Mouse (Mus musculus) hindbrain, embryonic 13.5 days (tissue): ENCODE results near the gene Ccr2. TPM values are rescaled to one million over a fixed set of nuclear protein-coding genes. Genes with fewer than 3 reads are reported as not detected.
"Not testable (repeated sequence)": the region's sequence is repeated elsewhere in the genome, so short reads cannot be mapped to it uniquely, and the experiment has no call there.

Experiments used
- ATAC-seq: fragments of 200-750 bp; cut with Nextera tagmentation; 2 replicates; pipeline ENCODE4 v1.8.0; 2017; ENCODE audit warnings: moderate TSS enrichment; ENCODE audit not compliant: low FRiP score
- H3K27ac ChIP-seq: fragments of 300-500 bp; sonication (generic); 2 replicates; pipeline ENCODE4 v1.5.1; 2015; ENCODE audit warnings: inconsistent platforms, mild to moderate bottlenecking, moderate library complexity
- H3K27me3 ChIP-seq: fragments of 300-500 bp; sonication (generic); 2 replicates; pipeline ENCODE4 v1.6.1; 2015; ENCODE audit warnings: mild to moderate bottlenecking, inconsistent platforms
- H3K36me3 ChIP-seq: fragments of 300-500 bp; sonication (generic); 2 replicates; pipeline ENCODE4 v1.6.1; 2015; ENCODE audit warnings: mild to moderate bottlenecking, inconsistent platforms
- H3K4me1 ChIP-seq: fragments of 300-500 bp; sonication (generic); replicated peaks from 2 replicates; pipeline ENCODE4 v1.6.1; 2015; ENCODE audit warnings: inconsistent platforms
- H3K4me2 ChIP-seq: fragments of 300-500 bp; sonication (generic); 2 replicates; pipeline ENCODE4 v1.6.1; 2015; ENCODE audit warnings: inconsistent platforms, mild to moderate bottlenecking, moderate library complexity
- H3K4me3 ChIP-seq: fragments of 300-500 bp; sonication (generic); 2 replicates; pipeline ENCODE4 v1.5.1; 2015; ENCODE audit warnings: mild to moderate bottlenecking, inconsistent platforms
- H3K9ac ChIP-seq: fragments of 300-500 bp; sonication (generic); 2 replicates; pipeline ENCODE4 v1.6.1; 2015; ENCODE audit warnings: mild to moderate bottlenecking, inconsistent platforms
- H3K9me3 ChIP-seq: fragments of 300-500 bp; sonication (generic); 2 replicates; pipeline ENCODE4 v1.6.1; 2016; ENCODE audit warnings: inconsistent platforms
- WGBS: fragments of 180-500 bp; shearing (Covaris S2); methylation state at CpG from one replicate; pipeline ENCODE4 v1.1.7; 2015; 5-methylcytosine and 5-hydroxymethylcytosine counted together
- polyA plus RNA-seq: library from polyadenylated mRNA; unstranded; fragments of >200 nt; fragmentation: Nextera tagmentation; extraction: Ambion mirVana; gene quantifications from 2 replicates; pipeline ENCODE4 v1.2.1, GENCODE M21; 2015

Gene Ccr2
- polyA plus RNA-seq: 0.22 and 0.32 TPM in 2 replicates

DNA sequence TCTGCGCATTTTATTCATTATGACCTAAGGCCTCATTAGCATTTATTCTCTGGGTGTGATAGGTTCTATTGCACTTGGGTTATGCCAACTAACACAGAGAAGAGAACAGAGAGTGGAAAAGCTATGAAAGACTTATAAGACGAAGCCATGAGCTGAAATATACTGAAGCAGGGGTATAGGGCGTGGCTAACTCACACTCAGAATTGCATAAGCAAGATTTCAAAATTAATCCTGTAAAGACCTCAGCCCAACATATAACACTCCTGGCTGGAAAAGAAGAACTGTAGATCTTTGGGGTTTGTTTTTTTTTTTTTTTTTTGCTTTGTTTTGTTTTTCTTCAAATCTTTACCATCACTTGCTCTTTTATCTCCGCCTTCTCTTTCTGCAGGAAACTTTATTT, at the start of gene Ccr2:
Gene Ccr2 (plus strand): TSS at position 228 of the 400 bp plus-strand sequence.
- H3K36me3 ChIP-seq: no peaks in the 10 kb centered on the region
- H3K9ac ChIP-seq: no peak within 1 kb of the TSS
- no peak within 1 kb of the TSS for H3K4me2 ChIP-seq
- ATAC-seq: no peak
- WGBS: 91% methylated on average over 4 of the region's 4 CpGs
- no peaks in the 10 kb centered on the region for H3K4me1 ChIP-seq
- H3K4me3 ChIP-seq: no peak within 1 kb of the TSS
- no peaks in the 10 kb centered on the region for H3K9me3 ChIP-seq
- no peaks in the 10 kb centered on the region for H3K27me3 ChIP-seq
- H3K27ac ChIP-seq: no peak within 1 kb of the TSS

DNA sequence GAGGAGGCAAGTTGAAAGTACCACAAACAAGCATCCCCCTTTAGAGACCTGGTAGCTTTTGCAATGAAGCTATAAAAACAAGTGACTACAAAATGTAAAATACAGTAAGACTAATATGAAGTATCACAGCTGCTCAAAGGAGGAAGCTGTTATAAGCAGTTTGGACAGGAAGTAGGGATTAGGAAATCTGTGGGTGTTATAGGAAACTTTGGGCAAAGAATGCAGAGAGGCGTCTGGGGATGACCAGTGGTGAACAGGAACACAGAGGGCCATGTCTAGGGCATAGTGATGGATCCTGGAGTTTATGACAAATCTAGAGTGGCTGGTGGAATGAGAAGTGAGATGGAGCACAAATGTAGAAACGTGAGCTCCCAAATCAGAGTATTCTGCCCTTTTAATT, 48.2 kb upstream of the Ccr2 start:
- 68% methylated on average over 2 of the region's 2 CpGs for whole genome bisulfite sequencing
- H3K4me2 ChIP-seq: no peak overlapping the region

DNA sequence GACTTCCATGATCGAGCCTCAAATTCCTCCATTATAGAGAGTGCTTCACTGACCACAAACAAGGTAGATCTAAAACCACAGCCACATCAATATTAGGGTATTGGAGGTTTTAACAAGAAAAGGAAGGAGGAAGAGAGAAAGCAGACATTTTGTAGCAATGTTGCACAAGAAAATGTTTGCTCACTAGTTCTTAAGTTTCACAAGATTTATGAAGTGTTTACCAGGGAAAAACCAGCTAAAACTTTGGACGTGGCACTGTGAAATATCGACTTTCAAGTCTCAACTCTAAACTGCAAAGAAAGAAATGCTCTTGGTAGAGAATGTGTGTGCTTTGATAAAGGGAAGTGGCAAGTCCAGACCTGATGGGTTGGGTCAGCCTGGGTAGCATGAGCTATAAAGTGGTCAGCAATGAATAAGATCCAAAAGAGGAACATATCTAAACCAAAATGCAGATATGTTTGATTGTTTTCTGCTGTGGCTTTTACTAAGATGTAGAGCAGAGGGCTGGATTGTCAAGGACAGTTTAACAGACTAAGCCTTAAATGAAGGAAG, 45.5 kb upstream of the Ccr2 start:
- Histone ChIP-seq H3K4me2 (no peak overlapping the region), H3K27me3 (no peaks in the 10 kb centered on the region), H3K9me3 (no peaks in the 10 kb centered on the region), H3K9ac (no peak overlapping the region), H3K4me1 (no peaks in the 10 kb centered on the region), H3K4me3 (no peak overlapping the region), H3K36me3 (no peaks in the 10 kb centered on the region), H3K27ac (no peak overlapping the region)
- no peak for ATAC-seq
- 83% methylated on average over 3 of the region's 3 CpGs for WGBS

More for the DNA sequence above, 48.2 kb upstream of the Ccr2 start:
- H3K27ac ChIP-seq: no peak overlapping the region
- no peaks in the 10 kb centered on the region for H3K27me3 ChIP-seq
- H3K4me1 ChIP-seq: no peaks in the 10 kb centered on the region
- ATAC-seq: no peak
- H3K4me3 ChIP-seq: no peak overlapping the region
- no peaks in the 10 kb centered on the region for H3K9me3 ChIP-seq
- no peaks in the 10 kb centered on the region for H3K36me3 ChIP-seq
- no peak overlapping the region for H3K9ac ChIP-seq

DNA sequence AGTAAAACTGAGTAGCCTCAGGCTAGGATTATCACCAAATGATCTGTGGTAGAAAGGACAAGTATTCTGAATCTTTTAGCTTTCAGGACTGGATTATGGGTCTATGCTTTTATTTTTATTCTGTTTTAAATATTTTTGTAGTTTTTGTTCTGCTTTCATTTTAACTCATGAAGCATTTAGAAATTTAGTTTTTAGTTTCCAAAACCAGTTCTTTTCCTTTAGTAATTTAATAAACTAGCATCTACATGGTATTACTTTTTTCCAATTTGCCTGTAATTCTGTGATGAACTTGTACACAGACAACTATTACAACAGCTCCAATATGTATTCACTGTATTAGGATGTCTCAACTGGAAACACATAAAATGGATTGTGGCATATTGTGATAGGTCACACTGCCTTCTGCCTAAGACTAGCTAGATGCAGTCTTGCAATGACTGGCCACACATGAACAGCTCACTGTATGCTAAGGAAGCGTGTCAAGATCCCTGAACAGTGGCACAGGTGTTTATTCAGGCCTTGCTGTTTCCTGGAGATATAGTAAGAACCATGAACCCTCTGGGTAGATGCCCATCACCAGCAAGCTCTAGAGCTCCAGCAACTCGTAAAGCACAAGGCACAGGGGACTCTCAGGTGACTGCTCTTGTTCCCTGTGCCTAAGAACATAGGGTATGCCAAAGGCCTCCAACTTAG, 41.9 kb upstream of the Ccr2 start:
- H3K4me3 ChIP-seq: no peak overlapping the region
- no peaks in the 10 kb centered on the region for H3K27me3 ChIP-seq
- no peak overlapping the region for H3K4me2 ChIP-seq
- H3K36me3 ChIP-seq: no peaks in the 10 kb centered on the region
- no peaks in the 10 kb centered on the region for H3K4me1 ChIP-seq
- H3K9ac ChIP-seq: no peak overlapping the region
- no peak overlapping the region for H3K27ac ChIP-seq
- ATAC-seq: no peak
- H3K9me3 ChIP-seq: no peaks in the 10 kb centered on the region
- WGBS: 69% methylated on average over 2 of the region's 2 CpGs

DNA sequence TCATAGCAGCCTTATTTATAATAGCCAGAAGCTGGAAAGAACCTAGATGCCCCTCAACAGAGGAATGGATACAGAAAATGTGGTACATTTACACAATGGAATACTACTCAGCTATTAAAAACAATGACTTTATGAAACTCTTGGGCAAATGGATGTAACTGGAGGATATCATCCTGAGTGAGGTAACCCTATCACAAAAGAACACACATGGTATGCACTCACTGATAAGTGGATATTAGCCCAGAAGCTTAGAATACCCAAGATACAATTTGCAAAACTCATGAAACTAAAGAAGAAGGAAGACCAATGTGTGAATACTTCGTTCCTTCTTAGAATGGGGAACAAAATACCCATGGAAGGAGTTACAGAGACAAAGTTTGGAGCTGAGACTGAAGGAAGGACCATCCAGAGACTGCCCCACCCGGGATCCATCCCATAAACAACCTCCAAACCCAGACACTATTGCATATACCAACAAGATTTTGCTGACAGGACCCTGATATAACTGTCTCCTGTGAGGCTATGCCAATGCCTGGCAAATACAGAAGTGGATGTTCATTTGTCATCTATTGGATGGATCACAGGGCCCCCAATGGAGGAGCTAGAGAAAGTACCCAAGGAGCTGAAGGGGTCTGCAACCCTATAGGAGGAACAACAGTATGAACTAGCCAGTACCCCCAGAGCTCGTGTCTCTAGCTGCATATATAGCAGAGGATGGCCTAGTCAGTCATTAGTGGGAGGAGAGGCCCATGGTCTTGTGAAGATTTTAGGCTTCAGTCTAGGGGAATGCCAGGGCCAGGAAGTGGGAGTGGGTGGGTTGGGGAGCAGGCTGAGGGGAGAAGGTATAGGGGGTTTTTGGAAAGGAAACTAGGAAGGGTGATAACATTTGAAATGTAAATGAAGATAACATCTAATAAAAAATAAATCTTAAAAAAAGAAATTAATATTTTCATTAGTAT, 40.0 kb upstream of the Ccr2 start:
- not testable (repeated sequence) for H3K27me3 ChIP-seq, H3K4me3 ChIP-seq, H3K4me2 ChIP-seq, ATAC-seq, H3K9me3 ChIP-seq, H3K4me1 ChIP-seq, H3K27ac ChIP-seq, H3K9ac ChIP-seq, H3K36me3 ChIP-seq
- 67% methylated on average over 3 of the region's 3 CpGs for WGBS

DNA sequence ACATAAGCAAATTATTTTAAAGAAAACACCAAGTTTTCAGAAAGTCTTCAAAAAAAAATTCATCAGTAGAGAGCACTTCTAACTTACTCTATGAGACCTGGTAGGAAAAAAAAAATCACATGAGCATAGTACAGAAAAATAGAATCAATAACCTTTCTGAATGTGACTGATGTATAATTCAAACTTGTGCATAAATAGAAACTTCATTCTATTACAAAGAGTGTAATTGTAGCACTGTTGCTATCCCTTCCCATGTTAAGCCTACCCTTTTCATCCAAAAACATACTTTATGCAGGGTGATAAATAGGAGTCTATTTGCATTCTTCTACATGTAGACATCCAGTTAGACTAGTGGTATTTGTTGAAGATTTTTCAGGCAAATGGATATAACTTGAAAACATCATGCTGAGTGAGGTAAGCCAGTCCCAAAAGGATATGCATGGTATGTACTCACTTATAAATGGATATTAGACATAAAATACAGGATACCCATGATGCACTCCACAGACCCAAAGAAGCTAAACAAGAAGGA, 35.1 kb upstream of the Ccr2 start:
- Histone ChIP-seq H3K9ac (no peak overlapping the region), H3K27me3 (no peaks in the 10 kb centered on the region), H3K36me3 (no peaks in the 10 kb centered on the region), H3K4me1 (no peaks in the 10 kb centered on the region), H3K4me3 (no peak overlapping the region), H3K9me3 (no peaks in the 10 kb centered on the region), H3K27ac (no peak overlapping the region), H3K4me2 (no peak overlapping the region)
- no peak for ATAC-seq

DNA sequence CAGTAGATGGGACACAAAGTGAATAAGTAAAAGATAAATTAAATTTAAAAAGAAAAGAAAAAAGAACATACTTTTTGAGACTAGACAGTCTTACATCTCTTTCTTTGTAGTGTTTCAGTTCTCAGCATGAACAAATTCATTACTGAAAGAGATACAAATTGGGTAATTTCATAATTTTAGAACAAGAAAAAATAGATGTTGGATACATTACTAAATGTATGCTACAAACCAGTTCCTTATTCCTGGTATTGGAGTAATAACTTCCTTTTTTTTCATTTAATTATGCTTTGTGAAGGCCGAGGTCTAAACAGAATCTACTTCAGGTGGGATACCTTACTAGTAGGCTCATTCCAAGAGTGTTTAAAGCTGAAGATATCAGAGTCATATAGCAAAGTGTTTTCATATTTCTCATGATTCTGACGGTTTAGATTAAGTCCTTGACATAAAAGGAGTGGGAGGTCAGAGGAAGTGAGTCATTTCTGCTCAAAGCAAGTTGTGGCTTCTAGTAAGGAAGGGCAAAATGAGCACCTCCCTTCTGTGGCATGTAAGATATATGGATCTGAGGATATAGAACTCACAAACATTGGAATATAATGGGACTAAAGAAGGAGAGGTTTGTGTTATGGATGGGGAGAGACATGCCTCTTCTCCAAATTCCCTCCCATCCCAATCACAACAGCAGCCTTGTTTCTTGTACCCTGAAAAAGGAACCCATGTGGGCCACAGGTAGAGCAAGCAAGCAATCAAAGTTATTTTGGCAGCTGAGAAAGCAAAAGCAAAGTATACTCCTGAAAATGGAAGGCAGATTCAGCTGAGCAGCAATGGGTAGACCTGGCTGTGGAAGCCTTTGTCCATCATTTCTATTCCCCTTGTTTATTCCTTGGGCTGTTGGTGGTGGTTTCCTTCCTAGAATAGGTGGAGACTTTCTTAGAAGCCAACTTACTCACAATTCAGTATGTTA, 33.4 kb upstream of the Ccr2 start:
- Histone ChIP-seq H3K36me3 (no peaks in the 10 kb centered on the region), H3K27me3 (no peaks in the 10 kb centered on the region), H3K4me1 (no peaks in the 10 kb centered on the region), H3K4me3 (no peak overlapping the region), H3K9ac (no peak overlapping the region), H3K27ac (no peak overlapping the region), H3K4me2 (no peak overlapping the region), H3K9me3 (no peaks in the 10 kb centered on the region)
- no peak for ATAC-seq
- WGBS: 77% methylated on average over 2 of the region's 2 CpGs

DNA sequence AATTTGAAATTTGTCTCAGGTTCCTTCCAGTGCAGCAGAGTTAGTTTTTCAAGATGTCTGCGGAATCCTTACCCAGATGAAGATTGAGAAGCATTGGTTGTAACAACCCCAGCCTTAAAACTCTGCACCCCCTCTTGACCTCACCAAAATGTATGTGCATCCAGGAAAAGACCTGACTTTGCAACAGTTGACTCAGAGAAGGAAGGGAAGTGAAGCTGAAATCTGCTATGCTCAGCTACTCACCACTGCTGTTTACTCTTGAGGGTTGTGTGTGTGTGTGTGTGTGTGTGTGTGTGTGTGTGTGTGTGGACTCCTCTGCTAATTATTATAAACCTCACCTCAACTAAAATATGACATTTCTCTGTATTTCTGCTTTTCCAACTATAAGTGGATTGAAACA, 30.2 kb upstream of the Ccr2 start:
- Histone ChIP-seq H3K27ac (no peak overlapping the region), H3K36me3 (no peaks in the 10 kb centered on the region), H3K4me2 (no peak overlapping the region), H3K9me3 (no peaks in the 10 kb centered on the region), H3K4me1 (no peaks in the 10 kb centered on the region), H3K27me3 (no peaks in the 10 kb centered on the region), H3K9ac (no peak overlapping the region), H3K4me3 (no peak overlapping the region)
- no peak for ATAC-seq
- 89% methylated on average over 1 of the region's 1 CpGs for WGBS

DNA sequence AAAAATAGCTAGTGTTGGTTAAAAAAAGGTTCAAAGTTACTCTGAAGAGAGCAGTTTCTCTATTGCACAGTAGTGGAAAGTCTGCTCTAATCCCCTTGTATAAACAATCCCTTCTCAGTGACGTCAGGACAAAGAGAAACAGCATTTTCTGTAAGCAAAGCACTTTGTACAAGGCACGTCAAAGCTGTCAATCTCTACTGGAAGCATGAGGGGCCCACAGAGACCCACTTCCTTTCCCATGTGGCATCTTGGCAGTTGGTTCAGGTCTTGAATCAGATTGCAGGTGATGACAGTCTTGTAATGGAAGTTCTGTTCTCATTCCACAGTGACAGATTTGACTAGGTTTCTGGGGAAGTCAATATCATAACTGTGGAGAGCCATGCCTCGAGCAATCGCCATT, 21.9 kb upstream of the Ccr2 start:
- WGBS: 74% methylated on average over 4 of the region's 4 CpGs
- no peak for ATAC-seq
- no peaks in the 10 kb centered on the region for H3K27me3 ChIP-seq
- no peaks in the 10 kb centered on the region for H3K4me1 ChIP-seq
- no peak overlapping the region for H3K4me3 ChIP-seq
- no peaks in the 10 kb centered on the region for H3K36me3 ChIP-seq
- no peak overlapping the region for H3K27ac ChIP-seq
- H3K4me2 ChIP-seq: no peak overlapping the region
- H3K9ac ChIP-seq: no peak overlapping the region
- no peaks in the 10 kb centered on the region for H3K9me3 ChIP-seq

DNA sequence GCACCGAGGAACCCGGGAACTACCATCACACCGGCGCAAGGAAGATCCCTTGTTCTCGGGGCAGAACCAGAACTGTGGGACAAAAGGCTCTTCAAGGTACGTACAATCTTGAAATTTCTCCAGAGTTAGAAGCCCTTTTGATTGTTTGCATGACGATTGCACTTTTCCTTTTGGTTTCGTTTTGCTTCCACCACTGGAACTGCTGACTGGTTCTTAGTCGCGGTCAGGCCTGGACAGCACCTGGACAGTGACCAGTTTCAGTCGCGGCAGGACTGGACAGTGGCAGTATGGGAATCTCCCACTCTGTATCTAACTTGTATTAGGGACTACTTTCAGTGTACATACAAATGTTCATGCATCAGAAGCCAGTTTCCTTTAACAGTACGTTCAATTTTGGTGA, 21.3 kb upstream of the Ccr2 start:
- H3K36me3 ChIP-seq, H3K9ac ChIP-seq, H3K4me1 ChIP-seq, H3K4me2 ChIP-seq, ATAC-seq, H3K4me3 ChIP-seq, H3K27ac ChIP-seq, H3K9me3 ChIP-seq, H3K27me3 ChIP-seq: not testable (repeated sequence)
- WGBS: 95% methylated on average over 13 of the region's 13 CpGs

DNA sequence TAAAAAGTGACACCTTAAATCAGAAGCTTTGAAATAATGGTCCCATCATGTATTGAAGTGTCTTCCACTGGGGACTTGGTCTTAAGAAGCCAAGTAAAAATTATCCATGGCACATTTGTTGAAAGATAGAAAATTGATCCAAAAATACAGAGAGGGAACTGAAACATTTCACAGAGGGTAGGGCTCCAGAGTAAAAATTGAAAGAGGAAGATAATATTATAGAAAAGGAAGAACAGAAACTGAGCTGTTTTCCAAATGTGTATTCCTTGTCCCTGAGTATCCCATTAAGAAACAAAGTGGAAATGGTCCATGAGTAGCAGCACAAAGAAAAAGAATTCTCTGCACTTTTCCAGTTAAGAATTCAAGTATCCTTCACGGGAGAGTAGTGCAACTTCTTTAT, 11.3 kb upstream of the Ccr2 start:
- no peak for ATAC-seq
- Histone ChIP-seq H3K27ac (no peak overlapping the region), H3K9me3 (no peaks in the 10 kb centered on the region), H3K4me2 (no peak overlapping the region), H3K4me3 (no peak overlapping the region), H3K27me3 (no peaks in the 10 kb centered on the region), H3K9ac (no peak overlapping the region), H3K4me1 (no peaks in the 10 kb centered on the region), H3K36me3 (no peaks in the 10 kb centered on the region)
- WGBS: 76% methylated on average over 1 of the region's 1 CpGs
